Comparison of ENCODE assay signal across 8 mouse cellular contexts in the genomic region with DNA sequence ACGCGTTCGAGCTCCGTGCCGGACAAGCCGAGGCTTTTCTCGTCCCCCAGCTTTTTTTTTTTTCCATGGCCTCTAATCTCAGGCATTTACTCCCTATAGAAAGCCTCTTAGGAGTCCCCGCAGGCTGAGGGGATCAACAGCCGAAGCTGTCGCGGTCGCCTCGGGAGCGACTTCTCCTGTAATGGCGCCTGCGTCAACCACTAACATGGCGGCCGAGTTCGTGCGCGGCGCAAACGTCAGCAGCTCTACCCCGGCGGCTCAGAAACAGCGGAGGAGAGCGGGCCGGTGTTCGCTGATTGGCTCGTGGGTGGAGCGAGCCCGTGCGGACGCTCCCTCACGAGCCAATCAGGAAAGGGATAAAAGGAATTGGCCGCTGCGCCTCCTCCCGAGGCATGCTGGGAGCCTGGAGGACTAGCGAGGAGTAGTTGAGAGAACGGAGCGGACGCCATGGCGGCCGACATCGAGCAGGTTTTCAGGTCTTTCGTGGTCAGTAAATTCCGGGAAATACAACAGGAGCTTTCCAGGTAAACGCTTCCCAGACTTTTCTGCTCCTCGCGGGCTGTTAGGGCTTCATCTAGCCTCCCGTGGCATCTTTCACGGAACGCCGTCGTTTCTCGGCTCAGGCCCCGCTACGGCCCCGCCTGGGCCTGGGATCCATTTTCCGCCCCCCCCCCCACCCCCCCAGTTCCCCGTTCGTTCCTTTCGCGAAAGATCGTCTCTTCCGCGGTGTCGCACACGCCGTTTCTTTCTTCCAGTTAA. TPM values are rescaled to one million over a fixed set of nuclear protein-coding genes. Genes with fewer than 3 reads are reported as not detected.
A peak's percentile ranks its signal among the peaks of the same experiment; 100 is the strongest.
DNase-seq lines count a peak whose midpoint lies in the region; ATAC-seq lines count a peak whose summit lies in the region.

TSS of gene Son (plus strand) at position 46 of the 759 bp plus-strand sequence.

- H3K4me1 ChIP-seq in heart, embryonic 10.5 days, result peaks cover 10% of the 10 kb centered on the region
- H3K4me1 ChIP-seq in kidney, embryonic 15.5 days, result peaks cover 15% of the 10 kb centered on the region

- H3K4me2 ChIP-seq in kidney, embryonic 15.5 days, result peak within 1 kb of the TSS; percentile 97

- peak; percentile 91 to 93 for DNase-seq in B cell, adult 2 months
- peak; percentile 99 for DNase-seq in brain, adult 2 months (ENCODE audit: low read depth, low spot score)
- peak; percentile 98 for DNase-seq in heart, embryonic 10.5 days (ENCODE audit: low spot score)
- DNase-seq in liver, result peak; percentile 97
- DNase-seq in spleen, postnatal 4 days (ENCODE audit: low spot score in 2 of 2), result peak; percentile 95 to 96

- H3K27me3 ChIP-seq in heart, embryonic 10.5 days (ENCODE audit: insufficient read depth, poor library complexity, severe bottlenecking), result no peaks in the 10 kb centered on the region
- no peaks in the 10 kb centered on the region for H3K27me3 ChIP-seq in kidney, embryonic 15.5 days

- ATAC-seq in erythroblast, adult 5-6 weeks (replicated peaks; ENCODE audit: low FRiP score, poor library complexity, severe bottlenecking), result peak; percentile 90
- peak; percentile 96 for ATAC-seq in kidney, embryonic 15.5 days (replicated peaks; ENCODE audit: low FRiP score)
- peak; percentile 94 for ATAC-seq in monocyte, adult 5-6 weeks (replicated peaks; ENCODE audit: insufficient number of reproducible peaks, low FRiP score, low TSS enrichment, poor library complexity, severe bottlenecking)

- H3K36me3 ChIP-seq in heart, embryonic 10.5 days, result peaks cover 26% of the 10 kb centered on the region
- peaks cover 25% of the 10 kb centered on the region for H3K36me3 ChIP-seq in kidney, embryonic 15.5 days

- peak within 1 kb of the TSS; percentile 99 for H3K27ac ChIP-seq in heart, embryonic 10.5 days
- peak within 1 kb of the TSS; percentile 99 for H3K27ac ChIP-seq in kidney, embryonic 15.5 days

- H3K9me3 ChIP-seq in heart, embryonic 10.5 days, result no peaks in the 10 kb centered on the region
- no peaks in the 10 kb centered on the region for H3K9me3 ChIP-seq in kidney, embryonic 15.5 days (replicated peaks)

- under 1% methylated on average over 70 of the region's 70 CpGs for WGBS in heart, embryonic 10.5 days
- under 1% methylated on average over 69 of the region's 70 CpGs for whole genome bisulfite sequencing in kidney, embryonic 15.5 days

- H3K4me3 ChIP-seq in heart, embryonic 10.5 days, result peak within 1 kb of the TSS; percentile 87
- H3K4me3 ChIP-seq in kidney, embryonic 15.5 days (replicated peaks), result peak within 1 kb of the TSS; percentile 87

- peak within 1 kb of the TSS; percentile 82 for H3K9ac ChIP-seq in kidney, embryonic 15.5 days

RNA-seq across cellular contexts. Expression of gene Son, which starts in this region (rescaled TPM):
- 240 and 267 TPM in 2 replicates for total RNA-seq in erythroblast, adult 5-6 weeks (2015; ENCODE audit: low replicate concordance)
- 214 and 284 TPM in 2 replicates for total RNA-seq in erythroblast, adult 5-6 weeks (2017; ENCODE audit: low replicate concordance)
- polyA plus RNA-seq in heart, embryonic 10.5 days (2016; fragmentation: Nextera tagmentation; extraction: Ambion mirVana), result 79.3 and 93.6 TPM in 2 replicates
- polyA plus RNA-seq in kidney, embryonic 15.5 days (2015; fragmentation: Nextera tagmentation; extraction: Ambion mirVana), result 117 and 118 TPM in 2 replicates
- total RNA-seq in monocyte, adult 5-6 weeks (2017), result 374 to 473 TPM (median 406 TPM) in 3 replicates

Comparison
In these comparisons a context has a peak if more than half of its experiments do, and no peak if none do; other contexts are left out.
1. Peak in every context shown above with its lines: DNase-seq, ATAC-seq, H3K4me3 ChIP-seq and H3K27ac ChIP-seq.